Mouse (Mus musculus): ENCODE data around the gene Usp6nl.

Gene Usp6nl

GRCm38 (mm10) chr2:6331324-6332137 is 9.1 kb downstream of the Usp6nl start:
- peak; percentile 9 for DNase-seq (ENCODE audit: extremely low read depth, low read depth)

GRCm38 (mm10) chr2:6333570-6333969 is 11.1 kb downstream of the Usp6nl start:
- no peak for DNase-seq (ENCODE audit: extremely low read depth, low read depth)

- no peak for DNase-seq (ENCODE audit: extremely low read depth, low read depth)
Measured at GRCm38 (mm10) chr2:6334011-6334410, 11.5 kb downstream of the Usp6nl start.

GRCm38 (mm10) chr2:6335032-6335735 is 12.7 kb downstream of the Usp6nl start:
- peak; percentile 33 for DNase-seq (ENCODE audit: extremely low read depth, low read depth)

- peak; percentile 26 for DNase-seq (ENCODE audit: extremely low read depth, low read depth)
Measured at GRCm38 (mm10) chr2:6336013-6336412, 13.5 kb downstream of the Usp6nl start.

- no peak for DNase-seq (ENCODE audit: extremely low read depth, low read depth)
Measured at GRCm38 (mm10) chr2:6336649-6337048, 14.2 kb downstream of the Usp6nl start.

- no peak for DNase-seq (ENCODE audit: extremely low read depth, low read depth)
Measured at GRCm38 (mm10) chr2:6337436-6337835, 15.0 kb downstream of the Usp6nl start.

GRCm38 (mm10) chr2:6338031-6338629 is 15.7 kb downstream of the Usp6nl start:
- DNase-seq (ENCODE audit: extremely low read depth, low read depth), result no peak

- no peak for DNase-seq (ENCODE audit: extremely low read depth, low read depth)
Measured at GRCm38 (mm10) chr2:6340439-6340838, 18.0 kb downstream of the Usp6nl start.

- DNase-seq (ENCODE audit: extremely low read depth, low read depth), result no peak
Measured at GRCm38 (mm10) chr2:6341496-6341895, 19.0 kb downstream of the Usp6nl start.

- no peak for DNase-seq (ENCODE audit: extremely low read depth, low read depth)
Measured at GRCm38 (mm10) chr2:6349256-6350092, 27.0 kb downstream of the Usp6nl start.

GRCm38 (mm10) chr2:6350164-6350563 is 27.7 kb downstream of the Usp6nl start:
- DNase-seq (ENCODE audit: extremely low read depth, low read depth), result no peak

GRCm38 (mm10) chr2:6350931-6351695 is 28.6 kb downstream of the Usp6nl start:
- DNase-seq (ENCODE audit: extremely low read depth, low read depth), result no peak

GRCm38 (mm10) chr2:6352541-6352971 is 30.1 kb downstream of the Usp6nl start:
- DNase-seq (ENCODE audit: extremely low read depth, low read depth), result no peak

GRCm38 (mm10) chr2:6353060-6353459 is 30.6 kb downstream of the Usp6nl start:
- DNase-seq (ENCODE audit: extremely low read depth, low read depth), result peak; percentile 83

- no peak for DNase-seq (ENCODE audit: extremely low read depth, low read depth)
Measured at GRCm38 (mm10) chr2:6357306-6357705, 34.8 kb downstream of the Usp6nl start.

GRCm38 (mm10) chr2:6359645-6360044 is 37.2 kb downstream of the Usp6nl start:
- DNase-seq (ENCODE audit: extremely low read depth, low read depth), result no peak

- no peak for DNase-seq (ENCODE audit: extremely low read depth, low read depth)
Measured at GRCm38 (mm10) chr2:6363126-6363525, 40.7 kb downstream of the Usp6nl start.

GRCm38 (mm10) chr2:6363922-6364321 is 41.5 kb downstream of the Usp6nl start:
- DNase-seq (ENCODE audit: extremely low read depth, low read depth), result no peak

- peak; percentile 39 for DNase-seq (ENCODE audit: extremely low read depth, low read depth)
Measured at GRCm38 (mm10) chr2:6366521-6366928, 44.1 kb downstream of the Usp6nl start.

- no peak for DNase-seq (ENCODE audit: extremely low read depth, low read depth)
Measured at GRCm38 (mm10) chr2:6366973-6367372, 44.5 kb downstream of the Usp6nl start.

Data from MEL-GATA-1-ER (cell line).